Mouse (Mus musculus) T-cell, adult 66 days (primary cell): ENCODE measurements around the gene Aadacl4. TPM values are rescaled to one million over a fixed set of nuclear protein-coding genes. Genes with fewer than 3 reads are reported as not detected.

Experiments used
- total RNA-seq, 2 experiments: library from RNA; stranded (reverse); gene quantifications; 3 replicates in 1 of 2; 4 replicates in 1 of 2; pipeline ENCODE4 v1.2.4; 2023

Gene Aadacl4
- not detected for total RNA-seq

DNA sequence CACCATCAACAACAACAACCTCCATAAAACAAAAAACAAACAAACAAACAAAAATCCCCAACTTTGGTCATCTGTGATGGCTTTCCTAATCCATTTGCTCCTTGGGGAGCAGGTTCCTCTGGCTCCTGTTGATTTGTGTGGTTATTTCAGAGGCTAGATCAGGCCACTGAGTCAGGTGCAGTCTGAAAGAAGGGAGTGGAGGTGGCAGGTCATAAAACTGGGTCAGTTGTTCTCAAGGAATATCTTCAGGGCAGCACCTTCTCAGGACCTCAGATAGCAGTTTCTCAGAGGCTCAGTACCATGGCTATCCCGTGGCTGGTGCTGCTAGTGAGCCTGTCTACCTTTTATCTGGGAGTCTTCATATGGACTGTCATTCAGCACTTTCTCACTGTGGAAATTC is at the start of gene Aadacl4:
Gene Aadacl4 (plus strand): TSS at position 301 of the 400 bp plus-strand sequence.

DNA sequence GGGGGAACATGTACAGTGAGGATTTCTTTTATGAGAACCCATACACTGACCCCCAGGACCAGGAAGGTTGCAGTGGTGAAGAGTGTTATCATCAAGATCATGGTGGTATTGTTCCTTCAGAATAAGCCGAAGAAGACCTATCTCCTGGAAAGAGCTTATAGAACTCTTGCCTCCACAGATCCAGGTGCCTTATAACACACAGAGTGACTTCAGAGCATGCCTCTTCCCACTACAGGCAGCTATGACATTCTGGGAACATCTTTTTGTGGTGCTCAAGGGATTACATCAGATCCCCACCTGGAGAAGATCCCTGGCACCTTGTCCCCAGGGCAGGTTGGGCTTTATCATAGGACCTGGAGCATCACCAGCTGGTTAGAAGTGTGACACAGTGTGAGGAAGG is 48.5 kb upstream of the Aadacl4 start, which contains the start of gene Gm13124:
Gene Gm13124 (minus strand): TSS at position 101 of the 400 bp plus-strand sequence.

Other genes starting within 250 kb of the Aadacl4 start
- gene Pramef20, start 235.8 kb upstream of the Aadacl4 start, total RNA-seq = not detected
- not detected for gene Pramef12, start 205.2 kb upstream of the Aadacl4 start, total RNA-seq
- gene 1700012P22Rik, start 174.9 kb upstream of the Aadacl4 start, total RNA-seq = not detected
- gene Gm9944, start 160.4 kb upstream of the Aadacl4 start, total RNA-seq = not detected
- gene Aadacl3, start 150.0 kb upstream of the Aadacl4 start, total RNA-seq = not detected
- not detected for gene 9430007A20Rik, start 93.9 kb upstream of the Aadacl4 start, total RNA-seq
- gene Gm13124, start 48.6 kb upstream of the Aadacl4 start, total RNA-seq = not detected
- gene Gm436, start 72.7 kb downstream of the Aadacl4 start, total RNA-seq = not detected
- gene Gm13178, start 107.7 kb downstream of the Aadacl4 start, total RNA-seq = not detected
- not detected for gene Gm438, start 172.9 kb downstream of the Aadacl4 start, total RNA-seq